Mouse (Mus musculus) intestine, embryonic 14.5 days (tissue): Measurements from ENCODE around the gene Gps2. TPM values are rescaled to one million over a fixed set of nuclear protein-coding genes. Genes with fewer than 3 reads are reported as not detected.

Experiments
- ATAC-seq: fragments of 200-750 bp; cut with Nextera tagmentation; replicated peaks from 2 replicates; pipeline ENCODE4 v1.8.0; 2017; ENCODE audit warnings: low read depth, moderate number of reproducible peaks, moderate TSS enrichment, moderate library complexity; ENCODE audit not compliant: low FRiP score, low TSS enrichment
- DNase-seq: peaks from one replicate; pipeline ENCODE4 v3.0.0-alpha.2; 2018; ENCODE audit warnings: low spot score
- H3K27ac ChIP-seq: fragments of 300-500 bp; sonication (generic); 2 replicates; pipeline ENCODE4 v1.5.1; 2014; ENCODE audit warnings: low read depth, mild to moderate bottlenecking, control low read depth
- H3K27me3 ChIP-seq: fragments of 300-500 bp; sonication (generic); replicated peaks from 2 replicates; pipeline ENCODE4 v1.6.1; 2014; ENCODE audit warnings: low read length, control low read depth; ENCODE audit not compliant: control insufficient read depth, insufficient read depth
- H3K36me3 ChIP-seq: fragments of 300-500 bp; sonication (generic); 2 replicates; pipeline ENCODE4 v1.6.1; 2014; ENCODE audit warnings: low read length, control low read depth; ENCODE audit not compliant: control insufficient read depth, insufficient read depth
- H3K4me1 ChIP-seq: fragments of 300-500 bp; sonication (generic); replicated peaks from 2 replicates; pipeline ENCODE4 v1.6.1; 2014; ENCODE audit warnings: low read length, control low read depth, mixed read lengths; ENCODE audit not compliant: control insufficient read depth, insufficient read depth
- H3K4me2 ChIP-seq: fragments of 300-500 bp; sonication (generic); 2 replicates; pipeline ENCODE4 v1.6.1; 2014; ENCODE audit warnings: low read length
- H3K4me3 ChIP-seq: fragments of 300-500 bp; sonication (generic); 2 replicates; pipeline ENCODE4 v1.5.1; 2014; ENCODE audit warnings: low read depth, low read length, control low read depth, mixed read lengths
- H3K9ac ChIP-seq: fragments of 300-500 bp; sonication (generic); 2 replicates; pipeline ENCODE4 v1.6.1; 2014; ENCODE audit warnings: mild to moderate bottlenecking, low read length
- H3K9me3 ChIP-seq: fragments of 300-500 bp; sonication (generic); 2 replicates; pipeline ENCODE4 v1.6.1; 2016; ENCODE audit warnings: low read length, control low read depth; ENCODE audit not compliant: control insufficient read depth
- WGBS: fragments of 180-500 bp; shearing (Covaris S2); extraction: QIAGEN DNeasy Blood & Tissue Kit; methylation state at CpG from one replicate; pipeline ENCODE4 v1.1.7; 2014; 5-methylcytosine and 5-hydroxymethylcytosine counted together
- microRNA-seq: library from miRNA; unstranded; fragments of <30 nt; microRNA quantifications from one replicate; pipeline ENCODE4, GENCODE M21; 2016
- polyA plus RNA-seq: library from polyadenylated mRNA; unstranded; fragments of >200 nt; fragmentation: Nextera tagmentation; extraction: Ambion mirVana; gene quantifications from 2 replicates; pipeline ENCODE4 v1.2.1, GENCODE M21; 2014

Gps2 gene
- polyA plus RNA-seq, 1 experiment from 2014 or later, result 71.2 TPM

DNA sequence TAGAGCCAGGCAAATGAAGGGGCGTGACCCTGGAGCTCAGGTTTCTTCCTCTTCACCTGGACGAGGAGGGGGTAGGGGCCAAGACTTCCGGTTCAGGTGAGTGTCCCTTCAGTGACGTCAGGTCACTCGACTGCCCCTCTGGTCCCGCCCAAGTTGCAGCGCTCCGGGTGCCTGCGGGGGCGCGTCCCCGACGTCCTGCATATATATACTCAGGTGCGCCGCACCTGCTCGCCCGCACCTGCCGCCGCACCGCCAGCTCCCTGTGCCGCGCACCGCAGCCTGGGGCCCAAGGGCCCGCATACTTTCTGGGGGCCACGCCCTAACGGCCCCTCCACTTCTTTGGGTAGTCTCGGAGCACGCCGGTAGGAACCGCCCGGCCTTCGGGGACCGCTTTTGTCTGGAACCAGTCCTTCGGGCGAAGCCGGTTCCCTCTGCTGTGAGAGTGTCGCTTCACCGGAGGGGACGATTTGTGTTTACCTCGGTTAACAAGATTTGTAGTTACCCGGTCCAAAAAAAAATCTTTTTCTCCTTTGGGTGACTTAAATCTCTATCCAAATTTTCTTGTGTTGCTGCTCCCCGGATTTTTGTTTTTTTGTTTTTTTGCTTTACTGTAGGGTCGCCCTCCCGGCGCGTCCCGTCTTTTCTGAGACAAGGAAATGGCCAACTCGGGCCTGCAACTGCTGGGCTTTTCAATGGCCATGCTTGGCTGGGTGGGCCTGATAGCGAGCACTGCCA is 51.8 kb downstream of the Gps2 start:
- H3K4me3 ChIP-seq, result peak overlapping the region; percentile 46
- peak overlapping the region; percentile 64 for H3K9ac ChIP-seq
- no peaks in the 10 kb centered on the region for H3K9me3 ChIP-seq
- peak overlapping the region; percentile 57 for H3K4me2 ChIP-seq
- peaks cover 5% of the 10 kb centered on the region; the same call in 1 of the 2 replicates for H3K4me1 ChIP-seq
- H3K27ac ChIP-seq, result peak overlapping the region; percentile 92
- peak; percentile 84 for DNase-seq
- ATAC-seq, result peak; percentile 59
- H3K27me3 ChIP-seq, result peaks cover 51% of the 10 kb centered on the region
- 1% methylated on average over 49 of the region's 49 CpGs for WGBS
- peaks cover 26% of the 10 kb centered on the region for H3K36me3 ChIP-seq

Small RNA genes lying within 50 kb of the gene (microRNA-seq; reads per million reads assigned to microRNA genes)
- not detected for gene Mir6924

Other genes with a start within 250 kb of the Gps2 start
- gene Cd68, start 247.7 kb upstream of the Gps2 start, polyA plus RNA-seq, result 12.4 and 16.3 TPM in 2 replicates
- 645 and 692 TPM in 2 replicates for gene Eif4a1, start 241.5 kb upstream of the Gps2 start, polyA plus RNA-seq
- gene Senp3, start 231.8 kb upstream of the Gps2 start, polyA plus RNA-seq, result 79.1 and 90.8 TPM in 2 replicates
- gene Tnfsf13, start 228.1 kb upstream of the Gps2 start, polyA plus RNA-seq, result 0.48 TPM in 1 of 2 replicates, not detected in the other
- 8.0 and 9.4 TPM in 2 replicates for gene Tnfsf12, start 218.0 kb upstream of the Gps2 start, polyA plus RNA-seq
- gene Tnfsfm13, start 217.8 kb upstream of the Gps2 start, polyA plus RNA-seq, result 2.3 and 3.7 TPM in 2 replicates
- 35.2 and 38.7 TPM in 2 replicates for gene Polr2a, start 155.3 kb upstream of the Gps2 start, polyA plus RNA-seq
- gene Slc35g3, start 151.9 kb upstream of the Gps2 start, polyA plus RNA-seq, result not detected in 2 replicates
- 2.8 and 3.3 TPM in 2 replicates for gene Zbtb4, start 148.0 kb upstream of the Gps2 start, polyA plus RNA-seq
- gene Chrnb1, start 117.9 kb upstream of the Gps2 start, polyA plus RNA-seq, result 3.5 and 4.4 TPM in 2 replicates
- 1.1 and 1.4 TPM in 2 replicates for gene Fgf11, start 112.0 kb upstream of the Gps2 start, polyA plus RNA-seq
- 16.1 and 22.9 TPM in 2 replicates for gene Tmem102, start 108.3 kb upstream of the Gps2 start, polyA plus RNA-seq
- not detected in 2 replicates for gene Gm39566, start 98.6 kb upstream of the Gps2 start, polyA plus RNA-seq
- gene Spem2, start 95.4 kb upstream of the Gps2 start, polyA plus RNA-seq, result not detected in 2 replicates
- 0.17 TPM in 1 of 2 replicates, not detected in the other for gene Spem1, start 91.7 kb upstream of the Gps2 start, polyA plus RNA-seq
- gene Nlgn2, start 76.1 kb upstream of the Gps2 start, polyA plus RNA-seq, result 8.5 TPM in 2 replicates
- 436 and 455 TPM in 2 replicates for gene Tmem256, start 75.4 kb upstream of the Gps2 start, polyA plus RNA-seq
- 92.1 and 94.4 TPM in 2 replicates for gene Plscr3, start 67.5 kb upstream of the Gps2 start, polyA plus RNA-seq
- gene Tnk1, start 55.2 kb upstream of the Gps2 start, polyA plus RNA-seq, result 10.3 and 12.2 TPM in 2 replicates
- 0.38 TPM in 1 of 2 replicates, not detected in the other for gene Tmem95, start 35.9 kb upstream of the Gps2 start, polyA plus RNA-seq
- gene Kctd11, start 32.5 kb upstream of the Gps2 start, polyA plus RNA-seq, result 3.5 and 4.4 TPM in 2 replicates
- 8.1 and 9.3 TPM in 2 replicates for gene Acap1, start 18.3 kb upstream of the Gps2 start, polyA plus RNA-seq
- 8.8 and 10.7 TPM in 2 replicates for gene 2810408A11Rik, start 12.9 kb upstream of the Gps2 start, polyA plus RNA-seq
- gene Neurl4, start 12.8 kb upstream of the Gps2 start, polyA plus RNA-seq, result 13.3 and 14.5 TPM in 2 replicates
- gene Eif5a, start 8.1 kb downstream of the Gps2 start, polyA plus RNA-seq, result 1,854 and 1,877 TPM in 2 replicates
- 4.6 and 4.8 TPM in 2 replicates for gene Ybx2, start 21.9 kb downstream of the Gps2 start, polyA plus RNA-seq
- 25.8 and 32.2 TPM in 2 replicates for gene Slc2a4, start 34.3 kb downstream of the Gps2 start, polyA plus RNA-seq
- gene Cldn7, start 50.9 kb downstream of the Gps2 start, polyA plus RNA-seq, result 425 and 461 TPM in 2 replicates
- gene Ctdnep1, start 67.3 kb downstream of the Gps2 start, polyA plus RNA-seq, result 28.6 and 29.3 TPM in 2 replicates
- 104 and 119 TPM in 2 replicates for gene Elp5, start 68.6 kb downstream of the Gps2 start, polyA plus RNA-seq
- 481 and 495 TPM in 2 replicates for gene Gabarap, start 77.3 kb downstream of the Gps2 start, polyA plus RNA-seq
- gene Phf23, start 81.9 kb downstream of the Gps2 start, polyA plus RNA-seq, result 37.6 and 43.9 TPM in 2 replicates
- 32.0 and 32.6 TPM in 2 replicates for gene Dvl2, start 86.7 kb downstream of the Gps2 start, polyA plus RNA-seq
- gene Acadvl, start 101.5 kb downstream of the Gps2 start, polyA plus RNA-seq, result 72.8 and 73.8 TPM in 2 replicates
- 7.7 and 8.6 TPM in 2 replicates for gene Dlg4, start 103.1 kb downstream of the Gps2 start, polyA plus RNA-seq
- gene Asgr1, start 140.2 kb downstream of the Gps2 start, polyA plus RNA-seq, result 0.26 TPM in 1 of 2 replicates, not detected in the other
- 0.46 TPM in 1 of 2 replicates, not detected in the other for gene Asgr2, start 178.8 kb downstream of the Gps2 start, polyA plus RNA-seq
- 0.38 and 0.86 TPM in 2 replicates for gene Mgl2, start 216.4 kb downstream of the Gps2 start, polyA plus RNA-seq
- gene Clec10a, start 242.3 kb downstream of the Gps2 start, polyA plus RNA-seq, result 0.97 and 1.2 TPM in 2 replicates